Mouse (Mus musculus) limb, embryonic 14.5 days (tissue): ENCODE measurements around the gene Msh6. TPM values are rescaled to one million over a fixed set of nuclear protein-coding genes. Genes with fewer than 3 reads are reported as not detected.
"Not testable (repeated sequence)": the region's sequence is repeated elsewhere in the genome, so short reads cannot be mapped to it uniquely, and the experiment has no call there.

Experiments used
- ATAC-seq: fragments of 200-750 bp; cut with Nextera tagmentation; 2 replicates; pipeline ENCODE4 v1.8.0; 2017; ENCODE audit warnings: low read depth, moderate number of reproducible peaks, moderate TSS enrichment; ENCODE audit not compliant: low FRiP score
- DNase-seq: peaks from one replicate; pipeline ENCODE4 v3.0.0-alpha.2; 2015; ENCODE audit warnings: low spot score
- H3K27ac ChIP-seq: fragments of 300-500 bp; sonication (generic); replicated peaks from 2 replicates; pipeline ENCODE4 v1.5.1; 2014; ENCODE audit warnings: low read depth, mild to moderate bottlenecking, low read length, moderate library complexity, mixed read lengths
- H3K27me3 ChIP-seq: fragments of 300-500 bp; sonication (generic); 2 replicates; pipeline ENCODE4 v1.6.1; 2014; ENCODE audit warnings: low read length, mixed read lengths; ENCODE audit not compliant: control insufficient read depth, insufficient read depth
- H3K36me3 ChIP-seq: fragments of 300-500 bp; sonication (generic); 2 replicates; pipeline ENCODE4 v1.6.1; 2014; ENCODE audit warnings: mild to moderate bottlenecking, low read length, moderate library complexity, mixed read lengths; ENCODE audit not compliant: control insufficient read depth, insufficient read depth
- H3K4me1 ChIP-seq: fragments of 300-500 bp; sonication (generic); 2 replicates; pipeline ENCODE4 v1.6.1; 2014; ENCODE audit warnings: antibody characterized with exemption, low read length, mixed read lengths; ENCODE audit not compliant: control insufficient read depth, insufficient read depth
- H3K4me2 ChIP-seq: fragments of 300-500 bp; sonication (generic); replicated peaks from 2 replicates; pipeline ENCODE4 v1.6.1; 2014; ENCODE audit warnings: low read depth, mild to moderate bottlenecking, low read length, moderate library complexity; ENCODE audit not compliant: severe bottlenecking
- H3K4me3 ChIP-seq: fragments of 300-500 bp; sonication (generic); replicated peaks from 2 replicates; pipeline ENCODE4 v1.5.1; 2014; ENCODE audit warnings: low read length
- H3K9ac ChIP-seq: fragments of 300-500 bp; sonication (generic); 2 replicates; pipeline ENCODE4 v1.6.1; 2014; ENCODE audit warnings: mild to moderate bottlenecking, low read depth, low read length, moderate library complexity; ENCODE audit not compliant: severe bottlenecking
- H3K9me3 ChIP-seq: fragments of 300-500 bp; sonication (generic); 2 replicates; pipeline ENCODE4 v1.6.1; 2016; ENCODE audit warnings: low read length; ENCODE audit not compliant: control insufficient read depth
- POLR2A ChIP-seq: fragments of 200-500 bp; IDR thresholded peaks from 2 replicates; pipeline ENCODE4 v1.8.0; 2012; ENCODE audit warnings: inconsistent platforms, mild to moderate bottlenecking, moderate library complexity, borderline replicate concordance; ENCODE audit not compliant: insufficient read depth, insufficient read length; ENCODE audit errors: extremely low read depth
- WGBS: fragments of 180-500 bp; shearing (Covaris S2); extraction: QIAGEN DNeasy Blood & Tissue Kit; methylation state at CpG from one replicate; pipeline ENCODE4 v1.1.7; 2014; 5-methylcytosine and 5-hydroxymethylcytosine counted together
- polyA plus RNA-seq, 2 experiments: library from polyadenylated mRNA; depleted of rRNA in 1 of 2; stranded (reverse) in 1 of 2; unstranded in 1 of 2; fragments of >200 nt; fragmentation: Nextera tagmentation in 1 of 2; extraction: Ambion mirVana in 1 of 2; gene quantifications; 2 replicates each; pipeline versions ENCODE4 v1.2.1 to v1.2.3; 2012 to 2014

Msh6 gene
- 18.0 and 24.5 TPM in 2 replicates for polyA plus RNA-seq (2012; rRNA removed)
- polyA plus RNA-seq (2014; fragmentation: Nextera tagmentation; extraction: Ambion mirVana), result 45.4 and 49.3 TPM in 2 replicates

GRCm38 (mm10) chr17:87974629-87975228 is at the start of gene Msh6:
TSS of gene Msh6 (plus strand) at chr17:87975062.
- peak within 1 kb of the TSS; percentile 84 for H3K27ac ChIP-seq
- H3K9ac ChIP-seq, result peak within 1 kb of the TSS; percentile 93
- peaks cover 4% of the 10 kb centered on the region; the same call in 1 of the 2 replicates for H3K36me3 ChIP-seq
- peak; percentile 78; the same call in 1 of the 2 replicates for TF ChIP-seq POLR2A
- H3K4me1 ChIP-seq, result peaks cover 10% of the 10 kb centered on the region; the same call in 1 of the 2 replicates
- H3K27me3 ChIP-seq, result no peaks in the 10 kb centered on the region
- no peaks in the 10 kb centered on the region for H3K9me3 ChIP-seq
- DNase-seq (peak; percentile 92), ATAC-seq (peak; percentile 99)
- peak within 1 kb of the TSS; percentile 99 for H3K4me3 ChIP-seq
- H3K4me2 ChIP-seq, result peak within 1 kb of the TSS; percentile 58
- WGBS, result under 1% methylated on average over 52 of the region's 63 CpGs

- no peak overlapping the region for H3K27ac ChIP-seq
- DNase-seq (no peak), ATAC-seq (no peak)
- no peak overlapping the region for H3K4me3 ChIP-seq
- no peaks in the 10 kb centered on the region for H3K36me3 ChIP-seq
- no peak for TF ChIP-seq POLR2A
- no peak overlapping the region for H3K9ac ChIP-seq
- no peaks in the 10 kb centered on the region for H3K9me3 ChIP-seq
- no peaks in the 10 kb centered on the region for H3K27me3 ChIP-seq
- no peak overlapping the region for H3K4me2 ChIP-seq
- WGBS, result 86% methylated on average over 10 of the region's 10 CpGs
- no peaks in the 10 kb centered on the region for H3K4me1 ChIP-seq
Observed at GRCm38 (mm10) chr17:87934326-87934725, 40.5 kb upstream of the Msh6 start.

- Histone ChIP-seq H3K4me1 (no peaks in the 10 kb centered on the region), H3K4me2 (no peak overlapping the region), H3K9ac (no peak overlapping the region), H3K9me3 (no peaks in the 10 kb centered on the region), H3K36me3 (no peaks in the 10 kb centered on the region), H3K4me3 (no peak overlapping the region), H3K27ac (no peak overlapping the region), H3K27me3 (no peaks in the 10 kb centered on the region)
- DNase-seq (no peak), ATAC-seq (no peak)
- no peak for TF ChIP-seq POLR2A
- 91% methylated on average over 8 of the region's 8 CpGs for WGBS
Observed at GRCm38 (mm10) chr17:87934736-87935135, 40.1 kb upstream of the Msh6 start.

- H3K4me1 ChIP-seq, result no peaks in the 10 kb centered on the region
- no peak overlapping the region for H3K4me3 ChIP-seq
- H3K9ac ChIP-seq, result no peak overlapping the region
- no peak for ATAC-seq
- H3K27ac ChIP-seq, result no peak overlapping the region
- no peak for TF ChIP-seq POLR2A
- WGBS, result 85% methylated on average over 4 of the region's 4 CpGs
- H3K27me3 ChIP-seq, result no peaks in the 10 kb centered on the region
- H3K4me2 ChIP-seq, result no peak overlapping the region
- no peak for DNase-seq
- no peaks in the 10 kb centered on the region for H3K9me3 ChIP-seq
- H3K36me3 ChIP-seq, result no peaks in the 10 kb centered on the region
Observed at GRCm38 (mm10) chr17:87936156-87936555, 38.7 kb upstream of the Msh6 start.

GRCm38 (mm10) chr17:87948965-87949584 is 25.8 kb upstream of the Msh6 start:
- Histone ChIP-seq H3K4me2 (no peak overlapping the region), H3K4me1 (no peaks in the 10 kb centered on the region), H3K27ac (no peak overlapping the region), H3K27me3 (no peaks in the 10 kb centered on the region), H3K9me3 (no peaks in the 10 kb centered on the region), H3K36me3 (no peaks in the 10 kb centered on the region), H3K4me3 (no peak overlapping the region), H3K9ac (no peak overlapping the region)
- TF ChIP-seq POLR2A, result no peak
- DNase-seq (peak; percentile 63), ATAC-seq (peak; percentile 60; the same call in 1 of the 2 replicates)
- WGBS, result 43% methylated on average over 16 of the region's 16 CpGs

- not testable (repeated sequence) for H3K4me2 ChIP-seq, H3K4me1 ChIP-seq, H3K4me3 ChIP-seq, H3K27ac ChIP-seq, H3K27me3 ChIP-seq, H3K36me3 ChIP-seq, H3K9ac ChIP-seq, DNase-seq, ATAC-seq, H3K9me3 ChIP-seq
- 96% methylated on average over 12 of the region's 13 CpGs for WGBS
Observed at GRCm38 (mm10) chr17:87954618-87955124, 20.2 kb upstream of the Msh6 start.
